Mouse (Mus musculus) liver, embryonic 12.5 days (tissue): ENCODE data around the gene Dhx8. TPM values are rescaled to one million over a fixed set of nuclear protein-coding genes. Genes with fewer than 3 reads are reported as not detected.

Source experiments
- ATAC-seq: fragments of 200-750 bp; cut with Nextera tagmentation; 2 replicates; pipeline ENCODE4 v1.8.0; 2017; ENCODE audit warnings: moderate number of reproducible peaks, mild to moderate bottlenecking, moderate library complexity
- H3K27ac ChIP-seq: fragments of 300-500 bp; sonication (generic); 2 replicates; pipeline ENCODE4 v1.5.1; 2016; ENCODE audit warnings: mild to moderate bottlenecking
- H3K27me3 ChIP-seq: fragments of 300-500 bp; sonication (generic); replicated peaks from 2 replicates; pipeline ENCODE4 v1.6.1; 2016; ENCODE audit warnings: mild to moderate bottlenecking, moderate library complexity
- H3K36me3 ChIP-seq: fragments of 300-500 bp; sonication (generic); 2 replicates; pipeline ENCODE4 v1.6.1; 2016; ENCODE audit warnings: mild to moderate bottlenecking, moderate library complexity
- H3K4me1 ChIP-seq: fragments of 300-500 bp; sonication (generic); 2 replicates; pipeline ENCODE4 v1.6.1; 2016
- H3K4me2 ChIP-seq: fragments of 300-500 bp; sonication (generic); 2 replicates; pipeline ENCODE4 v1.6.1; 2016; ENCODE audit warnings: mild to moderate bottlenecking, moderate library complexity
- H3K4me3 ChIP-seq: fragments of 300-500 bp; sonication (generic); 2 replicates; pipeline ENCODE4 v1.5.1; 2016; ENCODE audit warnings: mild to moderate bottlenecking, moderate library complexity
- H3K9ac ChIP-seq: fragments of 300-500 bp; sonication (generic); 2 replicates; pipeline ENCODE4 v1.6.1; 2016; ENCODE audit warnings: mild to moderate bottlenecking, moderate library complexity
- H3K9me3 ChIP-seq: fragments of 300-500 bp; sonication (generic); replicated peaks from 2 replicates; pipeline ENCODE4 v1.6.1; 2016; ENCODE audit warnings: mild to moderate bottlenecking, moderate library complexity
- WGBS: fragments of 180-500 bp; shearing (Covaris S2); methylation state at CpG from one replicate; pipeline ENCODE4 v1.1.7; 2016; ENCODE audit not compliant: insufficient replicate concordance; 5-methylcytosine and 5-hydroxymethylcytosine counted together
- polyA plus RNA-seq: library from polyadenylated mRNA; unstranded; fragments of >200 nt; fragmentation: Nextera tagmentation; extraction: Ambion mirVana; gene quantifications from 2 replicates; pipeline ENCODE4 v1.2.1, GENCODE M21; 2016

Gene Dhx8
- polyA plus RNA-seq, 1 experiment from 2014 or later, result 26.3 TPM

- no peak for ATAC-seq
- Histone ChIP-seq H3K36me3 (peaks cover 97% of the 10 kb centered on the region), H3K27me3 (no peaks in the 10 kb centered on the region), H3K4me2 (no peak overlapping the region), H3K27ac (no peak overlapping the region), H3K9ac (no peak overlapping the region), H3K4me1 (no peaks in the 10 kb centered on the region), H3K9me3 (no peaks in the 10 kb centered on the region), H3K4me3 (no peak overlapping the region)
- WGBS, result 83% methylated on average over 5 of the region's 5 CpGs
Measured at GRCm38 (mm10) chr11:101758431-101758830, 25.7 kb downstream of the Dhx8 start.

- ATAC-seq, result no peak
- H3K4me2 ChIP-seq, result no peak overlapping the region
- no peak overlapping the region for H3K27ac ChIP-seq
- H3K9ac ChIP-seq, result no peak overlapping the region
- WGBS, result 73% methylated on average over 3 of the region's 3 CpGs
- H3K4me1 ChIP-seq, result no peaks in the 10 kb centered on the region
- H3K36me3 ChIP-seq, result peaks cover 94% of the 10 kb centered on the region
- H3K27me3 ChIP-seq, result no peaks in the 10 kb centered on the region
- H3K4me3 ChIP-seq, result no peak overlapping the region
- H3K9me3 ChIP-seq, result no peaks in the 10 kb centered on the region
Measured at GRCm38 (mm10) chr11:101759530-101759929, 26.8 kb downstream of the Dhx8 start.

GRCm38 (mm10) chr11:101763723-101764122 is 31.0 kb downstream of the Dhx8 start:
- no peaks in the 10 kb centered on the region for H3K4me1 ChIP-seq
- no peaks in the 10 kb centered on the region for H3K9me3 ChIP-seq
- H3K4me3 ChIP-seq, result no peak overlapping the region
- WGBS, result 65% methylated on average over 7 of the region's 7 CpGs
- H3K36me3 ChIP-seq, result peaks cover 93% of the 10 kb centered on the region
- H3K27me3 ChIP-seq, result no peaks in the 10 kb centered on the region
- H3K9ac ChIP-seq, result no peak overlapping the region
- H3K27ac ChIP-seq, result no peak overlapping the region
- no peak overlapping the region for H3K4me2 ChIP-seq
- ATAC-seq, result no peak

GRCm38 (mm10) chr11:101764546-101764945 is 31.8 kb downstream of the Dhx8 start:
- Histone ChIP-seq H3K9me3 (no peaks in the 10 kb centered on the region), H3K9ac (no peak overlapping the region), H3K27ac (no peak overlapping the region), H3K27me3 (peaks cover 2% of the 10 kb centered on the region; the same call in 1 of the 2 replicates), H3K4me3 (no peak overlapping the region), H3K36me3 (peaks cover 93% of the 10 kb centered on the region), H3K4me1 (no peaks in the 10 kb centered on the region), H3K4me2 (no peak overlapping the region)
- no peak for ATAC-seq
- 90% methylated on average over 8 of the region's 8 CpGs for WGBS

GRCm38 (mm10) chr11:101767326-101767725 is 34.6 kb downstream of the Dhx8 start:
- no peak overlapping the region for H3K4me3 ChIP-seq
- H3K27ac ChIP-seq, result no peak overlapping the region
- H3K36me3 ChIP-seq, result peaks cover 69% of the 10 kb centered on the region
- no peak for ATAC-seq
- H3K9ac ChIP-seq, result no peak overlapping the region
- H3K27me3 ChIP-seq, result peaks cover 25% of the 10 kb centered on the region
- peaks cover 6% of the 10 kb centered on the region; the same call in 1 of the 2 replicates for H3K4me1 ChIP-seq
- no peaks in the 10 kb centered on the region for H3K9me3 ChIP-seq
- WGBS, result 79% methylated on average over 5 of the region's 5 CpGs
- H3K4me2 ChIP-seq, result no peak overlapping the region

- ATAC-seq, result no peak
- Histone ChIP-seq H3K9me3 (no peaks in the 10 kb centered on the region), H3K36me3 (peaks cover 59% of the 10 kb centered on the region), H3K27ac (no peak overlapping the region), H3K4me3 (no peak overlapping the region), H3K4me1 (peaks cover 9% of the 10 kb centered on the region; the same call in 1 of the 2 replicates), H3K27me3 (peaks cover 37% of the 10 kb centered on the region), H3K9ac (no peak overlapping the region), H3K4me2 (no peak overlapping the region)
- WGBS, result 86% methylated on average over 6 of the region's 6 CpGs
Measured at GRCm38 (mm10) chr11:101768721-101769120, 36.0 kb downstream of the Dhx8 start.

- 85% methylated on average over 12 of the region's 12 CpGs for WGBS
- Histone ChIP-seq H3K9ac (no peak overlapping the region), H3K27me3 (peaks cover 52% of the 10 kb centered on the region), H3K9me3 (no peaks in the 10 kb centered on the region), H3K27ac (no peak overlapping the region), H3K4me2 (no peak overlapping the region), H3K4me1 (peaks cover 9% of the 10 kb centered on the region; the same call in 1 of the 2 replicates), H3K36me3 (peaks cover 44% of the 10 kb centered on the region), H3K4me3 (no peak overlapping the region)
- ATAC-seq, result no peak
Measured at GRCm38 (mm10) chr11:101770266-101770665, 37.5 kb downstream of the Dhx8 start.

GRCm38 (mm10) chr11:101772027-101772426 is 39.3 kb downstream of the Dhx8 start:
- Histone ChIP-seq H3K4me1 (peaks cover 9% of the 10 kb centered on the region; the same call in 1 of the 2 replicates), H3K27me3 (peaks cover 67% of the 10 kb centered on the region), H3K4me3 (no peak overlapping the region), H3K27ac (no peak overlapping the region), H3K9ac (no peak overlapping the region), H3K4me2 (peak overlapping the region; percentile 51), H3K36me3 (peaks cover 27% of the 10 kb centered on the region), H3K9me3 (no peaks in the 10 kb centered on the region)
- no peak for ATAC-seq
- 18% methylated on average over 5 of the region's 5 CpGs for WGBS

- ATAC-seq, result no peak
- Histone ChIP-seq H3K27me3 (peaks cover 71% of the 10 kb centered on the region), H3K36me3 (peaks cover 23% of the 10 kb centered on the region), H3K9ac (no peak overlapping the region), H3K27ac (no peak overlapping the region), H3K4me1 (peaks cover 9% of the 10 kb centered on the region; the same call in 1 of the 2 replicates), H3K4me2 (peak overlapping the region; percentile 51), H3K9me3 (no peaks in the 10 kb centered on the region), H3K4me3 (peak overlapping the region; percentile 28)
- 3% methylated on average over 16 of the region's 16 CpGs for WGBS
Measured at GRCm38 (mm10) chr11:101772449-101772848, 39.7 kb downstream of the Dhx8 start.

- WGBS, result 45% methylated on average over 4 of the region's 4 CpGs
- peaks cover 88% of the 10 kb centered on the region for H3K27me3 ChIP-seq
- ATAC-seq, result no peak
- H3K9ac ChIP-seq, result no peak overlapping the region
- no peaks in the 10 kb centered on the region for H3K9me3 ChIP-seq
- H3K4me1 ChIP-seq, result peaks cover 8% of the 10 kb centered on the region; the same call in 1 of the 2 replicates
- no peak overlapping the region for H3K4me2 ChIP-seq
- H3K4me3 ChIP-seq, result no peak overlapping the region
- no peaks in the 10 kb centered on the region for H3K36me3 ChIP-seq
- H3K27ac ChIP-seq, result no peak overlapping the region
Measured at GRCm38 (mm10) chr11:101776846-101777245, 44.1 kb downstream of the Dhx8 start.

- Histone ChIP-seq H3K9ac (no peak overlapping the region), H3K27me3 (peaks cover 94% of the 10 kb centered on the region), H3K4me1 (peaks cover 18% of the 10 kb centered on the region), H3K4me3 (no peak overlapping the region), H3K36me3 (no peaks in the 10 kb centered on the region), H3K27ac (no peak overlapping the region), H3K4me2 (no peak overlapping the region), H3K9me3 (no peaks in the 10 kb centered on the region)
- ATAC-seq, result no peak
- 60% methylated on average over 1 of the region's 1 CpGs for WGBS
Measured at GRCm38 (mm10) chr11:101783135-101783534, 50.4 kb downstream of the Dhx8 start.

- no peak overlapping the region for H3K27ac ChIP-seq
- H3K9ac ChIP-seq, result no peak overlapping the region
- 31% methylated on average over 9 of the region's 9 CpGs for WGBS
- H3K36me3 ChIP-seq, result no peaks in the 10 kb centered on the region
- ATAC-seq, result no peak
- no peaks in the 10 kb centered on the region for H3K9me3 ChIP-seq
- no peak overlapping the region for H3K4me3 ChIP-seq
- peaks cover 94% of the 10 kb centered on the region for H3K27me3 ChIP-seq
- peaks cover 18% of the 10 kb centered on the region for H3K4me1 ChIP-seq
- H3K4me2 ChIP-seq, result peak overlapping the region; percentile 82; the same call in 1 of the 2 replicates
Measured at GRCm38 (mm10) chr11:101783584-101783983, 50.9 kb downstream of the Dhx8 start.

GRCm38 (mm10) chr11:101784072-101784471 is 51.4 kb downstream of the Dhx8 start:
- Histone ChIP-seq H3K4me3 (peak overlapping the region; percentile 55), H3K36me3 (no peaks in the 10 kb centered on the region), H3K27me3 (peaks cover 95% of the 10 kb centered on the region), H3K9me3 (no peaks in the 10 kb centered on the region), H3K4me1 (peaks cover 18% of the 10 kb centered on the region), H3K9ac (peak overlapping the region; percentile 29), H3K27ac (no peak overlapping the region), H3K4me2 (peak overlapping the region; percentile 82)
- 5% methylated on average over 17 of the region's 19 CpGs for WGBS
- ATAC-seq, result no peak
